Mouse (Mus musculus) T-helper 2 cell (primary cell): ENCODE results near the gene Kcnc4.

Experiments used
- in situ Hi-C: fragments of 300-600 bp; cut with MboI, MseI; formaldehyde crosslinking; loops from one replicate; pipeline ENCODE4 v1.15.1; 2025; ENCODE audit warnings: high pct_unique_total_duplicates

Gene Kcnc4

GRCm38 (mm10) chr3:107458528-107459195, 690 bp downstream of the Kcnc4 start:
- in situ Hi-C loops = no loop called here

DNA sequence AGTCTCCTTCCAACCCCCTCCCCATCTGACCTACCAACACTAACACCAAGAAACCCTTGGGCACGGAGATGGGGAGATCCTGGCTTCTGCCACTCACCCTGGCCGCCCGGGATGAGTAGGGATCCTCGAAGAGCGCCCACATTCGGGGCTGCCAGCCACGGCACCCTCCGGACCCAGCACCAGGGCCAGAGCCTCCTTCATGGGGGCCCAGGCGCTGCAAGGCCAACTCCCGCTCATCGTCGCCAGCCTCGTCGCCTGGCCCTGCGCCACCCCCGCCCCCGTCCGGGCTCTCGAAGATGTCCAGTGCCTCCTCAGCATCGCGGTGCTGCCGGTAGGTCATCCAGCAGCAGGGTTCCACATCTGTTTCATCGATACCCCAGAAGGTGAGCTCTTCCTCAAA, 1.2 kb downstream of the Kcnc4 start:
- in situ Hi-C loops = no loop called here

GRCm38 (mm10) chr3:107454280-107454679, 5.1 kb downstream of the Kcnc4 start:
- in situ Hi-C loops = no loop called here

DNA sequence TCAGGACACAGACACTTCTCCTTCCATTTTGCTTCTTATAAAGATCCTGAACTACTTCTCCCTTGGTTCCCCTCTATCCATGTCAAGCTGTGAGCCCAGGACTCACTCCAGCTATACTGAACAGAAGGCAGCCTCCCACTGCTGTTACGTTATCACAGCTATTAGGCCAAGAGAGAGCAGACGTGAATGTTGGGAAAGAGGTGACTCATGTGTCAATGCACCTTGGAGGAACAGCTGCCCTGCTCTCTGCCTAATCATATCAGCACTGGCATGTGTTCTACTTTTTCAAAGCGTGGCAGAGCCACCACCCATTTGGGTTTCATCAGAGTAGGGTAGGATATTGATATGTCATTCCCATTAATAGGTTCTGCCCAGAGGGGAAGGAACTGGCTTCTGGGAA, 12.5 kb downstream of the Kcnc4 start:
- in situ Hi-C loops = no loop called here

DNA sequence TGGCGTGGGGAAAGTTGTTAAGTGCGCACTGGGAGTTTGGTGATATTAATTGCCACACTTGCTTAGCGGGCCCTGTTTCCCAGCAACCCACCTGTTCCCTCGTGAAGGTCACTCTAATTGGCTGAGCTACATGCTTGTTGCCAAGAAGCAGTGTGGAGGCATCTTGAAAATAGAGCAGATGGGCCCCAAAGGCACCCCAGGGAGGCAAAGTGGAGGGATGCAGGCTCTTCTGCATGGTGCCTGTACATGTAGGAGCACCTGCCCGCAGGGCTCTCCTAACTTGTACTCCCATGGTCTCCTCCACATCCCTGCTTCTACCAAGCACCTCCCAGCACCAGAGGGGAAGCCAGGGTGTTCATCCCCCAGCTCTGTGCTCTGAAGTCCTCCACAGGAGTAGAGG, 15.5 kb downstream of the Kcnc4 start:
- in situ Hi-C loops = no loop called here

DNA sequence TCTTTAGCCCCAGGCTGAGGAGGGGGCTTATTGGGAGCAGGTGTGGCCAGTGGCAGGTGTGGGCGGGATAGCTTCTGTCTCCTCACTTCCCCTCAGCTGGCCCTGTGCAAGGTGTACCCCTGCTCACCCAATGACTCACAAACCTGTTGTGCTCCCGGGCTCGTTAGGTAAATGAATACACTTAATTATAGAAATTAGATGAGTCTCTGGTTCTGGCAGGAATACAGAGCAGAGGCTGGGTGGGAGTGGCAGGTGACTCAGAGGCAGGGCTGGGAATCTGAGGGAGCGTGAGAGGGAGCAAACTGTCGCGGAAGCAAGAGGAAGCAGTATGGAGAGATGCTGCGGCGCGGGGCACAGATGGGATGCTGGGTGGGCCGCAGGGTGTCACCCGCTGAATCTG, 17.2 kb downstream of the Kcnc4 start:
- in situ Hi-C loops = no loop called here

GRCm38 (mm10) chr3:107441306-107441705, 18.0 kb downstream of the Kcnc4 start:
- in situ Hi-C loops = no loop called here

DNA sequence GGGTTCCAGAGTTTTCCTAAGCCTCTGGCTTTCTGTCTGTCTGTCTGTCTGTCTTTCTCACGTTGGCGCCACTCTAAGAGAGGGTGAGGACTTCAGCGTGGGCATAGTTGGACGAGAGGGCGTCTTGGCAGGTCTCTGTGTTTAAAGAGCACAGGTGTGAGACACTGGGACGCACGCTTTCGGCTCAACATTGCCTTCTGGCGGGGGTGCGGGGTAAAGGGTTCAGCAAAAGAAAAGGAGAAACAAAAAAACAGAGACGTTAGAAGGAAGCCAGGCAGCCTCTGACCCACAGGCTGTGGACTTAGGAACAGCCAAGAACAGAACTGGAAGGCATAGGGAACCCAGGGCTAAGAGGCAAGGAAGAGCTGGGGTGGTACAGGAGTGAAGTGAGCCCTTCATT, 20.1 kb downstream of the Kcnc4 start:
- in situ Hi-C loops = no loop called here

GRCm38 (mm10) chr3:107437666-107438065, 21.7 kb downstream of the Kcnc4 start:
- in situ Hi-C loops = no loop called here

DNA sequence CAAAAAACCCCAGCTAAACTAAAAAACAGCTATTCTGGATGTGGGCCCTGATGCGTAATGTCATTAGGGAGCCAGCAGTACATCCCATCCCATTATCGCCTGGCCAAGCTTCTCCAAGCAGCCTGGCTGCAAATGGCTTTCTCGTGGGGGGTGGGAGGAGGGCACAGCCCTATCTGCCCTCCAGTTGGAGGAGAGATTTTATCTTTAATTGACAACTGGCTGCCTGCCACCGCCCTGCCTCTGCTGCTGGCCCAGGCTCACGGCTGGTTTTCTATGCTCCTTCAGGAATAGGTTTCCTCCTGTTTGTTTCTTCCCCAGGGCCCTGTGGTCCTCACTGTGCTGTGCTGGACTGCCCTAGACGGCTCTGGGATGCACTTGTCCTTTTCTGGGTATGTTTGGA, 22.9 kb downstream of the Kcnc4 start:
- in situ Hi-C loops = no loop called here

DNA sequence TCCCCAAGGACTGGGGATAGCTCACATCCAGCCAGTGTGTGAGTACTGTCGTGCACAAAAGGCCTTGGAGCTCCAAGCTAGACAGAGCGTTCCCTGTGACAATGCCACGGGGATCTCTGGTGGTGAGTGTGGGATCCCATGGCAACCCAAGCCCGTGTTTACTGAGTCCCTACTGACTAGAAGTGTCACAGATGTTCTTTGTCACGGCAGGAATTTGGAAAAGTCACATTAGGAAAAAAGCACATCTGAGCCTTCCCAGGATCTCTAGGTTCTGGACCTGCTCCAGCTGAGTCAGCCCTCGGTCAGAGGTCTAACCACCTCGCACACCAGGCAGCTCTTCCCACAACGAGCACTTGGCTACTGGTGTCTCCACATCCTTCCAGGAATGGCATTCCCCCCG, 25.7 kb downstream of the Kcnc4 start:
- in situ Hi-C loops = no loop called here

DNA sequence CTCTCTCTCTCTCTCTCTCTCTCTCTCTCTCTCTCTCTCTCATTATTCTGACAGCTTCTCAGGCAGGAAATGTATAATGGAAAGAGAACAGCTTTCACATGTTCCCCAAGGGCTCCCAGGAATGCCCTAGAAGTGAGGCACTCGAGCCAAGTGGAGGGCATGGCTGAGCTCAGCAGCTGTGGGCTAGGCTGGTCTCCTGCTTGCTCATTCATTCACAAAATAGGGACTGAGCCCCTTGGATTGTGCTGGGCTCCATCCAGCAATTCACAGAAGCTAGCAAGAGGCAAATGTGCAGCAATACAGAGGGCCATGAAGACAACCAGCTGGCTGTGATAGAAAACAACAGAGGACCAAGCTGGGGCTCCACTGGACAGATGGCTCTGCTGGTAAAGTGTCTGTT, 28.1 kb downstream of the Kcnc4 start:
- in situ Hi-C loops = no loop called here

DNA sequence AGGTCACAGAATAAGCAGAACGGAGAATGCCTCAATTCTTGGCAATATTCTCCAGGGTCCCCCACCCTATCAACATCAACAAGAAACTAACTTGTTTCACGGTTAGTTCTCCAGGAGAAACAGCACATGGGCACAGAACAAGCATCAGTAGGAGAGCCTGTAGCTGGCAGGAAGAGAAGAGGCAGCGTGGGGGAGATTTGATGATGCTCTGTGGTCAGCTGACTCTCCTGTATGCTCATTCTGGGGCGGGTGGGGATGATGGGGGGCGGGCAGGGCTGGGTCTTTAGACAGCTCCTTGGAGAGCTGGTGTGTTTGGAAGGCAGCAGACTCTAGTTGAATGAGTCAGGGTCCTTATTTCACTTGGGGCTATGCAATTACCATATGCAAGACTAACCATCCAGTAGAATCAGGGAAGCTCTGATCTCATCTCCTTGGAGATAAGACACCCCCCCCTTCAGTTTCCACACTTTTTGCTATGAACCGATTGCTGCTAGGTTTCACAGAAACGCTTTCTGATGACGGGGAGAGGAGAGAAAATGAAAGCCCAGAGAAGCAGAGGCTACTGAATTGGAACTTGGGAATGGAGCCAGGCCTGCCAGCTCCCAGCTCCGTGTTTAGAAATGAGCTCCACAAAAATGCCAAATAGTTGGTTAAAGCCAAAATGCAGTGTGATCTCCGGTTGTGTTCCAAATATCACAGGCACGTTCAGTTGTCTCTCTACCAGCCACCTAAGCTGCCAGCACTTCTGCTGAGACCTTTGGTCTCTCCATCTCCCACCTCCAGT, 34.9 kb downstream of the Kcnc4 start:
- in situ Hi-C loops = no loop called here

DNA sequence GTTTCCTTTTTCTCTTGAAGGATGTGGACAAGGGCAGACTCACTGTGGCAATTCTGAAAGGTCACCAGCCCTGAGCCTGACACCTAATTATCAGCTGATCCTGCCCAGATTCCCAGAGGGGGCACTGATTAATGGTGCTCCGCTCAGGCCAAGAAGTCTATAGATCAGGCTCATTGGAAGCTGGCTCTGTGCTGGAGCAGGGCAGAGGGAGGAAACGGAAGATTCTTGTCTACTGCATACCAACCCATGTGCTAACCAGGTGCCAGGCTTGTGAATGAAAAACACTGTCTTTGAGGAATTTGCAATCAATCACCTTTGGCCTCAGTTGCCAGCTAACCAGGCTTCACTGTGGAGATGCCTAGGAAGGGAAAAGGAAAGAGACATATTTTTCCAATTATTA, 39.2 kb downstream of the Kcnc4 start:
- in situ Hi-C loops = no loop called here

- in situ Hi-C loops = no loop called here
Observed at GRCm38 (mm10) chr3:107417287-107417644, 42.1 kb downstream of the Kcnc4 start.

DNA sequence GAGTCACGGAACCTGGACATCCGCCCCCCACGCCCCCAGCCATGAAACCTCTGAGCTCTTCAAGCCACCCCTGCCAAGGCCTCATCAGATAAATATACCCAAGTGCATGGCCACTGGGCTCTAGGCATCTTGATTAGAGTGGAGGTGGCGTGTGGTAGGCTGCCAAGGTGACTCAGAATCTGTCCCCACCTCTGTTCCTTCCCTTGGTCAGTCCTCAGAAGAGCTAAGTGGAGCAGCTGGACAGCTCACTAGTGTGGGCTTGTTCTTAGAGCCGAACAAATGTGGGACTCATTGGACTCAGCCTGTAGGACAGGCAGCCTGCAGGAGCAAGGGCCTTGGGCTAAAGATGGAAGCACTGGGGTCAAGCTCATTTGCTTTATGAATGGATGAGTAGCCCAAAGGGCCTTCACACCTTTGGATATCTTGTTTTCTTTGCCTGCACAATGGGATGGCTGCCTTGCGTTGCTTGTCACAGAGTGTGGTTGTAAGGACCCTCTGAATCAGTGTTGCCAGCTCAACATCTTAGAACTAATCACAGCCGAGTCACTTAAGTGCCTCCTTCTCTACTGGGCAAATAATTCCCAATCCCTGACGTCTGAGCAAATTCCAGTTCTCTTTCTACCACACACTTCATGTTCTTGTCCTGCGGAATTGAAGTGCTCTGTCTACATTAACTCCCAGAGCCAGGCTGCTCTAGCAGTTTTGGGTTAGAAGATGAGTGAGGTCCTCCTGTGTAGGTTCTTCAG, 42.6 kb downstream of the Kcnc4 start:
- in situ Hi-C loops = no loop called here

- in situ Hi-C loops = no loop called here
Observed at GRCm38 (mm10) chr3:107413093-107413492, 46.3 kb downstream of the Kcnc4 start.

GRCm38 (mm10) chr3:107412509-107412908, 46.8 kb downstream of the Kcnc4 start:
- in situ Hi-C loops = no loop called here

- in situ Hi-C loops = no loop called here
Observed at GRCm38 (mm10) chr3:107411669-107412068, 47.7 kb downstream of the Kcnc4 start.

GRCm38 (mm10) chr3:107401401-107401800, 58.0 kb downstream of the Kcnc4 start:
- in situ Hi-C loops = no loop called here

GRCm38 (mm10) chr3:107399991-107400640, 59.2 kb downstream of the Kcnc4 start:
- in situ Hi-C loops = no loop called here

DNA sequence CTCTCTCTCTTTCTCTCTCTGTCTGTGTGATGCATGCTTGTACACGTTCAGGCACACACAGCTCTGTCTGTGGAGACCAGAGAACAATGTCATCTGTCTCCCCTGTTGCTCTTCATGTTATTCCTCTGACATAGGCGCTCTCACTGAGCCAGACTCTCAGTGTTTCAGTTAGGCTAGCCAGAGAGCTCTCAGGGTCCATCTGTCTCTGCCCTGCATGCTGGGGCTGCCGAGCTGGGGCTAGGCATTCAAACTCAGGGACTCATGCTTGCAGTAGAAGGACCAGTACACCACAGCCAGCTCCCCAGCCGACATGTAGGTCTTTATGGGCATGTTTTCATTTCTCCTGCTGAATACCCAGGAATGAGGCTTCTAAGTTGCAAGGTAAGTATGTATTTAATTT, 68.2 kb downstream of the Kcnc4 start:
- in situ Hi-C loops = no loop called here
